Mouse (Mus musculus) midbrain, embryonic 13.5 days (tissue): ENCODE data around the gene Notch3. TPM values are rescaled to one million over a fixed set of nuclear protein-coding genes. Genes with fewer than 3 reads are reported as not detected.
"Not testable (repeated sequence)": the region's sequence is repeated elsewhere in the genome, so short reads cannot be mapped to it uniquely, and the experiment has no call there.

Experiments
- ATAC-seq: fragments of 200-750 bp; cut with Nextera tagmentation; 2 replicates; pipeline ENCODE4 v1.8.0; 2017; ENCODE audit warnings: mild to moderate bottlenecking, moderate TSS enrichment, moderate library complexity
- H3K27ac ChIP-seq: fragments of 300-500 bp; sonication (generic); 2 replicates; pipeline ENCODE4 v1.5.1; 2015; ENCODE audit warnings: inconsistent platforms, mild to moderate bottlenecking, moderate library complexity
- H3K27me3 ChIP-seq: fragments of 300-500 bp; sonication (generic); 2 replicates; pipeline ENCODE4 v1.6.1; 2015; ENCODE audit warnings: mild to moderate bottlenecking, inconsistent platforms
- H3K36me3 ChIP-seq: fragments of 300-500 bp; sonication (generic); 2 replicates; pipeline ENCODE4 v1.6.1; 2015; ENCODE audit warnings: mild to moderate bottlenecking, inconsistent platforms
- H3K4me1 ChIP-seq: fragments of 300-500 bp; sonication (generic); replicated peaks from 2 replicates; pipeline ENCODE4 v1.6.1; 2015; ENCODE audit warnings: inconsistent platforms
- H3K4me2 ChIP-seq: fragments of 300-500 bp; sonication (generic); replicated peaks from 2 replicates; pipeline ENCODE4 v1.6.1; 2015; ENCODE audit warnings: moderate library complexity, mild to moderate bottlenecking, inconsistent platforms
- H3K4me3 ChIP-seq: fragments of 300-500 bp; sonication (generic); replicated peaks from 2 replicates; pipeline ENCODE4 v1.5.1; 2015; ENCODE audit warnings: mild to moderate bottlenecking, inconsistent platforms
- H3K9ac ChIP-seq: fragments of 300-500 bp; sonication (generic); replicated peaks from 2 replicates; pipeline ENCODE4 v1.6.1; 2015; ENCODE audit warnings: mild to moderate bottlenecking, inconsistent platforms
- H3K9me3 ChIP-seq: fragments of 300-500 bp; sonication (generic); 2 replicates; pipeline ENCODE4 v1.6.1; 2016; ENCODE audit warnings: mild to moderate bottlenecking, inconsistent platforms
- WGBS: fragments of 180-500 bp; shearing (Covaris S2); methylation state at CpG from one replicate; pipeline ENCODE4 v1.1.7; 2015; 5-methylcytosine and 5-hydroxymethylcytosine counted together
- polyA plus RNA-seq: library from polyadenylated mRNA; unstranded; fragments of >200 nt; fragmentation: Nextera tagmentation; extraction: Ambion mirVana; gene quantifications from 2 replicates; pipeline ENCODE4 v1.2.1, GENCODE M21; 2015

Notch3 gene
- 9.7 and 13.2 TPM in 2 replicates for polyA plus RNA-seq

DNA sequence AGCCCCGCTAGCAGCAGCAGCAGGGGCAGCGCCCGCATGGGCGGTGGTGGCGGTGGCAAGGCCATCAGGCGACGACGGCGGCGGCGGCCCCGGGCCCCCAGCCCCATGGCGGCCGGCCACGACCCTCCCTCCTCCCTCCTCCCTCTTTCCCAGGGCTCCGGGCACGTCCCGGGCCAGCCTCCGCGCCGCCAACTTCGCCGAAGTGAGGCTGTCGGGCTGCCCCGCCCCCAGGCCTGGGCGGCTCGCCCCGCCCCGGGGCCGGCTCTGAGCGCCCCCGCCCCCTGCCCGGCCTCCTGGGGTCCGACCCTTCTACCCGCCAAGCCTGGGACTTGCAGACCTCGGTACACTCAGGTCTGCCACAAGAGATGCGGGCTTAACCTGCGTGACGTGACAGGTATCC is at the start of gene Notch3:
Gene Notch3, minus strand, starts transcription at position 166 of the 400 bp plus-strand sequence.
- peak within 1 kb of the TSS; percentile 58 for H3K4me3 ChIP-seq
- peak within 1 kb of the TSS; percentile 87 for H3K27ac ChIP-seq
- no peaks in the 10 kb centered on the region for H3K36me3 ChIP-seq
- H3K9ac ChIP-seq, result peak within 1 kb of the TSS; percentile 77
- 0% methylated on average over 23 of the region's 39 CpGs for WGBS
- H3K27me3 ChIP-seq, result no peaks in the 10 kb centered on the region
- peaks cover 50% of the 10 kb centered on the region for H3K4me1 ChIP-seq
- no peaks in the 10 kb centered on the region for H3K9me3 ChIP-seq
- peak; percentile 41 for ATAC-seq
- peak within 1 kb of the TSS; percentile 88 for H3K4me2 ChIP-seq

DNA sequence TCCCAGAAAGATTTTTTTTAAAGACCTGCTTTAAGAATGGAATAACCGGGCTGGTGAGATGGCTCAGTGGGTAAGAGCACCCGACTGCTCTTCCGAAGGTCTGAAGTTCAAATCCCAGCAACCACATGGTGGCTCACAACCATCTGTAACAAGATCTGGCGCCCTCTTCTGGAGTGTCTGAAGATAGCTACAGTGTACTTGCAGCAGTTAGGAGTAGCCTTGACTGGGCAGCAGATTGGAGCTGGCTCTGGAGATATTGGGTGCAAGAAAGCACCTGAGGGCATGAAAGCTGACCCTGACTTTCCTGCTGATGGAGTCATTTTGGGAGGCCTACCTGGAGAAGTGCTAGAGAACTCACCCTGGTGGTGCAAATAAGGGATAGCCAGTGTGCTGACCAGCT is 48.9 kb upstream of the Notch3 start:
- WGBS, result 67% methylated on average over 4 of the region's 4 CpGs
- not testable (repeated sequence) for H3K9me3 ChIP-seq, H3K4me2 ChIP-seq, H3K9ac ChIP-seq, H3K4me3 ChIP-seq, H3K27ac ChIP-seq, H3K4me1 ChIP-seq, H3K27me3 ChIP-seq, ATAC-seq
- peaks cover 90% of the 10 kb centered on the region for H3K36me3 ChIP-seq

DNA sequence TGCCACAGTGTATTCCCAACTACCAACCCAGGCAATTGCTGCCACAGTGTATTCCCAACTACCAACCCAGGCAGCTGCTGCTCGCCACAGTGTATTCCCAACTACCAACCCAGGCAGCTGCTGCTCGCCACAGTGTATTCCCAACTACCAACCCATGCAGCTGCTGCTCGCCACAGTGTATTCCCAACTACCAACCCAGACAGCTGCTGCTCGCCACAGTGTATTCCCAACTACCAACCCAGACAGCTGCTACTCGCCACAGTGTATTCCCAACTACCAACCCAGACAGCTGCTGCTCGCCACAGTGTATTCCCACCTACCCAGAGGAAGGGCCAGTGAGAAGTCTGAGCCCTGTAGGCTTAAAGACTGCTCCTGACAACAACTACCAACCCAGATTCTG is 44.9 kb upstream of the Notch3 start:
- not testable (repeated sequence) for H3K27me3 ChIP-seq, H3K27ac ChIP-seq, H3K4me2 ChIP-seq, H3K4me3 ChIP-seq, H3K9ac ChIP-seq, H3K4me1 ChIP-seq, H3K9me3 ChIP-seq, ATAC-seq
- 92% methylated on average over 6 of the region's 6 CpGs for WGBS
- peaks cover 94% of the 10 kb centered on the region for H3K36me3 ChIP-seq

DNA sequence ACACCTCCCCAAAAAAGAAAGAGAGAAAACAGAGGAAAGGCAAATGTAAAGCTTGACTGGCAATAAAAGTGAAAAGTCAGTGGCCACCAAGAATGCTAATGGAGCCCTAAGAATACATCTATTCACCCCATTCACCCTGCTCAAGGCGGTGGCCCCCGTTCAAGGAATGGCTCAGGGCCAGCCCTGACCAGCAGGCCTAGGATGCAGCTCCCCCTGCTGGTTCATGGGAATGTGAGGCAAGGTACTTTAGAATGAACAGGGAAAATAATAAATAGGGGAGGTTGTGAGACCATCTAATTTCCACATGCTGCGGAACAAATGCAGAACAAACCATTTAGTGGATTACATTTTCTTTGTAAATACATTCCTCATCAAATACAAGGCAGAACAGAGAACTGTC is 43.1 kb upstream of the Notch3 start:
- peak; percentile 60; the same call in 1 of the 2 replicates for ATAC-seq
- H3K4me3 ChIP-seq, result no peak overlapping the region
- no peak overlapping the region for H3K4me2 ChIP-seq
- no peak overlapping the region for H3K27ac ChIP-seq
- H3K27me3 ChIP-seq, result no peaks in the 10 kb centered on the region
- no peaks in the 10 kb centered on the region for H3K4me1 ChIP-seq
- H3K36me3 ChIP-seq, result peaks cover 94% of the 10 kb centered on the region
- 41% methylated on average over 3 of the region's 3 CpGs for WGBS
- H3K9ac ChIP-seq, result no peak overlapping the region
- H3K9me3 ChIP-seq, result no peaks in the 10 kb centered on the region

DNA sequence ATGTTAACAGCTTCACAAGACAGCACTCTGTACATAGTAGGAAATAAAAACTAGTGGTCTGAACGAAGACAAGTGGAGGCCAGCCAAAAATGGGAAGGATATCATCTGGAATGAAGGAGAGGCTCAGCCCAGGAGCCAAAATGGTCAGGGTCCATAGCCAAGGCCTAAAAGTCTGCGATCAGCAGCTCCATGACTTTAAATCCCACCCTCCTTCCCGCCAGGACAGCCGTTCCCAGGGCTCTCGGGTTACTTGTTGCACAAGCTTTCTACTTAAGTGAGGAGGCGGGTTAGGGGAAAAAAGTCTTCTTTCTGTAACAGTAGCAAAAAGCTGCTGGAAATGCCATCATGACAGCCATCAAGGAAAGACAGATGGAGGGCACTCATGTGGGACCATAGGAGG is 42.5 kb upstream of the Notch3 start:
- Histone ChIP-seq H3K4me1 (no peaks in the 10 kb centered on the region), H3K4me2 (no peak overlapping the region), H3K27ac (no peak overlapping the region), H3K4me3 (no peak overlapping the region), H3K9ac (no peak overlapping the region), H3K9me3 (no peaks in the 10 kb centered on the region), H3K36me3 (peaks cover 94% of the 10 kb centered on the region), H3K27me3 (no peaks in the 10 kb centered on the region)
- WGBS, result 82% methylated on average over 6 of the region's 6 CpGs
- no peak for ATAC-seq

DNA sequence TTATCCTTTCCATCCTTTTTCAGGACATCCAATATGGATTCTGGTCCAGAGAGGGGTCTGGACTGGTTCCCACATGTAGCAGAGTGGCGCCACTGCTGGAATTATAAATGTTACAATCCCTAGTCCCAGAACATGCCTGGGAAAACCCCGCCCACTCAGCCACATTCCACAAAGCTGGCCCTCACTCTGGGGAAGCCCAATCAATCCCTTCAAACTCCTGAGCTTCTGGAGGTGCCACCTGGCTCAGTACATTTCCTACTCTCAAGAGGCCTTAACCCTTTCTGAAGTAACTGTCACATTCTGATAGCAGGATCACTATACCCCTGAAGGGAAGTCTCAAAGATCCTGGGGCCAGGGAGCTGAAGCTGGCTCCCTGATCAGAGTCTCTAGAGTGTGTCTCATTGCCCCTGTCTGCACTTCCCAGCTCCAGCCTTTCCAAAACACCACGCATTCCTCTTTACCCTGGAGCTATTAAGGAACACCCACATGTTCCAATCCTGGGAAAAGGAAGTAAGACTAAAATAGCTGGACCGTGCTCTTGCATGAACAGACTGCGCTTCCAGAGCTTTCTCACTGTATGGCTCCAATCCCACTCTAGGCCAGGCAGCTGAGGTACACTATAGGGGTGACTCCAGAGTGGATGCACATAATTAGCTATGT is 41.1 kb upstream of the Notch3 start:
- Histone ChIP-seq H3K4me1 (no peaks in the 10 kb centered on the region), H3K4me3 (no peak overlapping the region), H3K27me3 (no peaks in the 10 kb centered on the region), H3K27ac (0 out of 2 replicates have a peak overlapping the region, but pooled peaks have one; percentile 9), H3K9me3 (no peaks in the 10 kb centered on the region), H3K9ac (no peak overlapping the region), H3K4me2 (no peak overlapping the region), H3K36me3 (peaks cover 93% of the 10 kb centered on the region)
- 88% methylated on average over 5 of the region's 5 CpGs for WGBS
- no peak for ATAC-seq

DNA sequence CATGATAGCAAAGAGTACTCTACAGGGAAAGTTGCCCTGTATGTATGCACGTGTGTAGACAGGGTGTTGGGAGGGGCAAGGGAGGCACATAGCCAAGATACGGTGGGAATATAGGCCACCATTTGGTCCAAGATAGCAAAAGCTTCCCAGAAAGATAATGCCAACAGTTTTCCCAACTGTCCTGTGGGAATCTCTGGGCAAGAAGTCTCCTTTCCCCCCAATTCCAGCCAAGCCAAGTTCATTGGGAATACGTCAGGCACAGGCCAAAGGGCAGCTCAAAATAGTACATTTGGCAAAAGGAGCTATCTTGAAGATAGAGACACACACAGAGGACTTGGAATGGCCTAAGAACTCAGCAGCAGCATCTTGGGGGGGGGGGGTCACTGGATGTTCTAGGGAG is 38.7 kb upstream of the Notch3 start:
- Histone ChIP-seq H3K4me3 (no peak overlapping the region), H3K9ac (no peak overlapping the region), H3K4me1 (no peaks in the 10 kb centered on the region), H3K9me3 (no peaks in the 10 kb centered on the region), H3K27me3 (no peaks in the 10 kb centered on the region), H3K4me2 (no peak overlapping the region), H3K27ac (no peak overlapping the region), H3K36me3 (peaks cover 93% of the 10 kb centered on the region)
- ATAC-seq, result no peak
- WGBS, result 92% methylated on average over 3 of the region's 3 CpGs

DNA sequence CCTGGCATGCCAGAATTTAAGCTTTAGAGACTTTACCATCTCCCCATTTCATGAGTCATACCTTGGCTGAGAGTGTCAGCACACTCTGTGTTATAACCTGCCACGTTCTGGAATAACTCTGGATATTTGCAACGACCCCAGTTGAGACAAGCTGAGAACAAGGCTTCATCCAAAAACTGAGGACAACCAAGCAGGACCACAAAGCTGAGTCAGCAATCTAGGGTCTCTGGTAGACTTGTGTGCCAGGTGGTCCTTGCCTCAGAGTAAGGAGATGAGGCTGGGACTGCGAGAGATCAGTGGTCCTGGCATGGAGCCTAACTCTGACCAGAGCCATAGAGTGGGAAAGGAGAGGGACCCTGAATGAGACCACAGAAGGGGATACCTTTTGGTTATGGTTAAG is 36.3 kb upstream of the Notch3 start:
- Histone ChIP-seq H3K9ac (no peak overlapping the region), H3K9me3 (no peaks in the 10 kb centered on the region), H3K4me1 (no peaks in the 10 kb centered on the region), H3K36me3 (peaks cover 95% of the 10 kb centered on the region), H3K4me2 (no peak overlapping the region), H3K4me3 (no peak overlapping the region), H3K27me3 (no peaks in the 10 kb centered on the region), H3K27ac (no peak overlapping the region)
- ATAC-seq, result no peak
- 92% methylated on average over 3 of the region's 3 CpGs for WGBS

DNA sequence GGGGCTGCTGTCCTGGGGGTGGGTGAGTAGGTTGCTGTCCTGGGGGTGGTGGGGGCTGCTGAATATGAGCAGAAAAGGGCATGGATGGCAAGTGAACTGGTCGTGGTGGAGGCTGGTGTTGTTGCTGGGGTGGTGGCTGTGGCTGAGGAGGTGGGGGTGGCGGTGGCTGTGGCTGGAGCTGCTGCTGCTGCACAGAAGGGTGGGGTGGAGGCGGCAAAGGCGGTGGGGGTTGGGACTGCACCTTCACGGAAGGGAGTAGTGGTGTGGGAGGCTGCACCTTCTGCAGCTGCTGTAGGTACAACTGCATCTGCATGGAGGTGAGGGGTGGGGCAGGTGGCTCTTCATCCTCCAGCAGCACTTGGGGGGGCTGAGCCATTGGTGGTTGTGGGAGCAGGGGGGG is 34.4 kb upstream of the Notch3 start:
- ATAC-seq, result no peak
- H3K4me3 ChIP-seq, result no peak overlapping the region
- no peaks in the 10 kb centered on the region for H3K4me1 ChIP-seq
- H3K27ac ChIP-seq, result no peak overlapping the region
- no peaks in the 10 kb centered on the region for H3K9me3 ChIP-seq
- H3K27me3 ChIP-seq, result no peaks in the 10 kb centered on the region
- H3K4me2 ChIP-seq, result no peak overlapping the region
- H3K9ac ChIP-seq, result no peak overlapping the region
- 86% methylated on average over 5 of the region's 5 CpGs for WGBS
- H3K36me3 ChIP-seq, result peaks cover 95% of the 10 kb centered on the region

DNA sequence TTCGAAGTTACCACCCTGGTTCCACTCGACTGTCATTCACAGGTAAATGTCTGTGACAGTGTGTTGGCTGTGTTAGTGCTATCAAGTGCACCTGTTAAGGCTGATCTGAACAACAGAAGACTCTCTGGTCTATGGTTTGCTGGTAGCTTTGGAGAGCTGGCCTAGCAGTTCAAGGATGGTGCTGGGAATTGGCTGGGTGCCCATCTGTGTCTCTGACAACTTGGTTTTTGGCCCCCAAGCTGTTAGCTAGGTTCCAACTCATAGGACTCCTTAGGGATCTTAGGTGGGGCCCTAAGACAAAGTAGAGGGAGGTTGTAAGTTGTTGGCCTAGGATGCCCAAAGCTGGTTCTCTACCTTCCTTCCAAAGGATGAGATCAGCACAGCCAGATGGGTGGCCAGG is 33.1 kb upstream of the Notch3 start:
- WGBS, result 92% methylated on average over 2 of the region's 2 CpGs

DNA sequence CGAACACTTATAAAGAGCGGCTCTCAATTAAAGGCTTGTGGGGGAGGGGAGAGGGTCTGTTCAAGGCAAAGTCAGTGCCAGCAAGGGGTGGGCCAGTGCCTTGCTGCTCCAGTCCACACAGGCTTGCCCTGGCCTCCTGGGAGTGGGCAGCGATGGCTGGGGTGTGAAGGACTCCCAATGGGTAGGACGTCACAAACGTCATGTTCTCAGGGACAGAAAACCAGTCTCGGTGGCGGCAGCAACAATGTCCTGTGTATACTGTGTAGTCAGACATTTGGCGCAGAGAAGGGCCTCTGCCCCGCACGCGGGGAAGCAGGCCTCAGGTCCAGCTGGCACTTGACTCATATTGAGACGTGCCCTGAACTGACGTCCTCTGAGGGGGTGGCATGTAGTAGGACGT is 30.5 kb upstream of the Notch3 start:
- peak; percentile 32; the same call in 1 of the 2 replicates for ATAC-seq
- no peak overlapping the region for H3K9ac ChIP-seq
- no peaks in the 10 kb centered on the region for H3K9me3 ChIP-seq
- peaks cover 70% of the 10 kb centered on the region for H3K36me3 ChIP-seq
- WGBS, result 89% methylated on average over 14 of the region's 14 CpGs
- no peaks in the 10 kb centered on the region for H3K4me1 ChIP-seq
- H3K27ac ChIP-seq, result no peak overlapping the region
- H3K4me3 ChIP-seq, result no peak overlapping the region
- H3K27me3 ChIP-seq, result no peaks in the 10 kb centered on the region
- no peak overlapping the region for H3K4me2 ChIP-seq

More for the DNA sequence above, 33.1 kb upstream of the Notch3 start:
- Histone ChIP-seq H3K9ac (no peak overlapping the region), H3K27ac (no peak overlapping the region), H3K27me3 (no peaks in the 10 kb centered on the region), H3K4me3 (no peak overlapping the region), H3K4me1 (no peaks in the 10 kb centered on the region), H3K36me3 (peaks cover 95% of the 10 kb centered on the region), H3K4me2 (no peak overlapping the region), H3K9me3 (no peaks in the 10 kb centered on the region)
- ATAC-seq, result no peak

DNA sequence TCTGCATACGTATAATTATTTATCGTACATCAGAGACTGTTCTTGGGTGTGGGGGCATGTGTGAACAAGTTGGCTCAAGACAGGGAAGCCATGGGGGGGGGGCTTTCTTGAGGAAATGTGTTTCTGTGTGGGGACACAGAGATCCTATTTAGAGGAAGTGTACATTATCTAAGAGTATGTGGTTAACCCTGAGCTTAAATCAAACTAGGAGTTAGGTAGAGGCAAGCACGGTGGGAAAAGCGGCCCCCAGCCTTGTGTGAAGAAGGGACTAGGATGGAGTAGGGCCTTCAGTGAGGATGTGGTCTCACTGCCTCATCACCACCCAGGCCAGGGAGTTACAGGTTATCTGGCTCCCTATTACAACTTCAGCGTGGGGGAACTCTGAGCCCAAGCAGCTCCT is 29.1 kb upstream of the Notch3 start:
- H3K27ac ChIP-seq, result no peak overlapping the region
- H3K27me3 ChIP-seq, result 0 out of 2 replicates have a peak, but pooled peaks cover under 1% of the 10 kb centered on the region
- no peak for ATAC-seq
- H3K4me3 ChIP-seq, result no peak overlapping the region
- no peak overlapping the region for H3K4me2 ChIP-seq
- no peaks in the 10 kb centered on the region for H3K9me3 ChIP-seq
- 93% methylated on average over 5 of the region's 5 CpGs for WGBS
- no peaks in the 10 kb centered on the region for H3K4me1 ChIP-seq
- H3K9ac ChIP-seq, result no peak overlapping the region
- peaks cover 56% of the 10 kb centered on the region for H3K36me3 ChIP-seq

DNA sequence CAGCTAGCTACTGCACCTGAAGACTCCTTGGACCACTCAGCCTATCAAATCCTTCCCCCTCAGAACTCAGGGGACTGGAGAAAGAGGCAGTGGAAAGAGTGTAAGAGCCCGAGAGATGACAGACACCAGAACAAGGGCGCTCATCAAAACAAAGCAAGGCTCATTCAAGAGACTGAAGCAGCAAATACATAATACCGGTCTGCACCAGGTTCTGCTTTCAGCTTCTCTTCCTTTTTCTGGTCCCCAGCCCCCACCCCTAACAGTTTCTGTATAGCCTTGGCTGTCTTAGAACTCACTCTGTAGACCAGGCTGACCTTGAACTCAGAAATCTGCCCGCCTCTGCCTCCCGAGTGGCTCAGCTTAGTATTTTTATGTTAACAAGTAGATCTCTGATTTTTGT is 26.4 kb upstream of the Notch3 start:
- Histone ChIP-seq H3K9ac (no peak overlapping the region), H3K4me1 (peaks cover 11% of the 10 kb centered on the region), H3K27me3 (peaks cover 27% of the 10 kb centered on the region), H3K4me3 (no peak overlapping the region), H3K4me2 (no peak overlapping the region), H3K9me3 (no peaks in the 10 kb centered on the region), H3K36me3 (peaks cover 29% of the 10 kb centered on the region), H3K27ac (no peak overlapping the region)
- no peak for ATAC-seq
- WGBS, result 81% methylated on average over 5 of the region's 5 CpGs
